Mouse (Mus musculus): ENCODE measurements around the gene Vmn2r93. TPM values are rescaled to one million over a fixed set of nuclear protein-coding genes. Genes with fewer than 3 reads are reported as not detected.

Vmn2r93 gene
- polyA plus RNA-seq (2012; rRNA removed) (not detected in 2 replicates), polyA plus RNA-seq (2014; fragmentation: Nextera tagmentation; extraction: Ambion mirVana) (not detected in 2 replicates)

DNA sequence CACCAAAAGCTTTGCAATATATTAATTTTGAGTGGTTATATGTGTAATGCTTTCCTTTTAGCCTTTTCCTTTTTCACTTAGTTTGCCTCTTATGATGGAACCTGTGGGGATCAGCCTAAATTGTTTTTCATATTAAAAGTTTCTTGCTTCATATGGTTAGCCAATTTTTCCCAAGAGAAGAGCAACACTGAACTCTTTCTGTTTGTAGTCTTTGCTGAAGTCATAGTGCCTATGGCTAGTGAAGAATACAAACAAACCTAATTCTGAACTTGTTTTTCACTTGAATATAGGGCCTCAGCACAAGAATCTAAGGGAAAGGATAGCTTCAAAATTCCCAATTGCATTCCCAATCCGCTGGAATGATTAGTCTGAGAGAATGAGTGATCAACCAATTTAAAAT lies at the start of gene Vmn2r93:
Gene Vmn2r93, plus strand, starts transcription at position 301 of the 400 bp plus-strand sequence.
- no peak within 1 kb of the TSS for H3K27ac ChIP-seq (replicated peaks; ENCODE audit: low read depth, low read length)
- no peak within 1 kb of the TSS for H3K4me3 ChIP-seq (replicated peaks; ENCODE audit: low read length)
- ATAC-seq (ENCODE audit: low FRiP score, low read depth) (no peak), DNase-seq (ENCODE audit: low spot score) (no peak)
- no peak within 1 kb of the TSS for H3K9ac ChIP-seq (ENCODE audit: low read depth, low read length, severe bottlenecking)
- H3K36me3 ChIP-seq (ENCODE audit: control insufficient read depth, insufficient read depth, low read length) = no peaks in the 10 kb centered on the region
- WGBS = 31% methylated on average over 1 of the region's 1 CpGs
- no peaks in the 10 kb centered on the region for H3K4me1 ChIP-seq (ENCODE audit: control insufficient read depth, insufficient read depth, low read length)
- H3K27me3 ChIP-seq (ENCODE audit: control insufficient read depth, insufficient read depth, low read length) = no peaks in the 10 kb centered on the region
- no peak within 1 kb of the TSS for H3K4me2 ChIP-seq (replicated peaks; ENCODE audit: low read depth, low read length, severe bottlenecking)
- H3K9me3 ChIP-seq (ENCODE audit: control insufficient read depth, low read length) = no peaks in the 10 kb centered on the region
- TF ChIP-seq POLR2A (IDR thresholded peaks at IDR 0.05; ENCODE audit: borderline replicate concordance, extremely low read depth, insufficient read depth, insufficient read length) = no peak

DNA sequence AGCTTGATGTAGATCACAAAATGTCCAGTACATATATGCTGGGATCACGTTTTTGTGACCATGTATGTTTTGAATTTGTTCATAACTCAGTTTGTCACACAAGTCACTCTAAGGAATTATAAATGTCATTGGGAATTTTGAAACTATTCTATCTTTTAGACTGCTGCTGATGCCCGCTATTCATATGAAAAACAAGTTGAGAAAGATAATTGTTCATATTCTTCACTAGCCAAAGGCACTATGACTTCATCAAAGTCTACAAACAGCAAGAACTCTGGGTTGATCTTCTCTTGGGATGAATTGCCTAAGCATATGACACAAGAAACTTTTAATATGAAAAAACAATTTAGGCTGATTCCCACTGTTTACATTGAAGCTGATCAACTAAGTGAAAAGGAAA lies 20.2 kb upstream of the Vmn2r93 start, which contains the start of gene Vmn2r94:
Gene Vmn2r94, minus strand, starts transcription at position 101 of the 400 bp plus-strand sequence.
- H3K9ac ChIP-seq (ENCODE audit: low read depth, low read length, severe bottlenecking) = no peak within 1 kb of the TSS
- H3K4me2 ChIP-seq (replicated peaks; ENCODE audit: low read depth, low read length, severe bottlenecking) = no peak within 1 kb of the TSS
- no peaks in the 10 kb centered on the region for H3K9me3 ChIP-seq (ENCODE audit: control insufficient read depth, low read length)
- no peak within 1 kb of the TSS for H3K4me3 ChIP-seq (replicated peaks; ENCODE audit: low read length)
- no peaks in the 10 kb centered on the region for H3K4me1 ChIP-seq (ENCODE audit: control insufficient read depth, insufficient read depth, low read length)
- no peak for TF ChIP-seq POLR2A (IDR thresholded peaks at IDR 0.05; ENCODE audit: borderline replicate concordance, extremely low read depth, insufficient read depth, insufficient read length)
- no peaks in the 10 kb centered on the region for H3K27me3 ChIP-seq (ENCODE audit: control insufficient read depth, insufficient read depth, low read length)
- DNase-seq (ENCODE audit: low spot score) (no peak), ATAC-seq (ENCODE audit: low FRiP score, low read depth) (no peak)
- H3K36me3 ChIP-seq (ENCODE audit: control insufficient read depth, insufficient read depth, low read length) = no peaks in the 10 kb centered on the region
- H3K27ac ChIP-seq (replicated peaks; ENCODE audit: low read depth, low read length) = no peak within 1 kb of the TSS
- 63% methylated on average over 2 of the region's 2 CpGs for WGBS

DNA sequence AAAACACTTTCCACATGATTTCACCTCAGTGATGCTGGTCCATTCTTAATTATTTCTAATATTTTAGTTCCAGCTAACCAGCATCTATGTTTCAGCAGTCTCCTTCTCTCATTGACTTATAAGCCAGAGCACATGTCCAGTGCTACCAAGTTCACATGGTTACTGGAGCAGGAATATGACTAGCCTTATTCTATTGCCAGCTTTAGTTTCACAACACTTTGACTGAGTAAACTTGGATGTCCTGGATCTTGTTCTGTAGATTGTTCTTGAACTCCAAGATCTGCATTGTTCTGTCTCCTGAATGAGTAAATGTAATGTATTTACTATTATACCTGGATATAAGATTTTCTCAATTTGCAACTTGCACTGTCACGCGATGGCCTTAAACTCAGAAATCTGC lies 25.1 kb downstream of the Vmn2r93 start:
- no peak overlapping the region for H3K4me3 ChIP-seq (replicated peaks; ENCODE audit: low read length)
- 94% methylated on average over 2 of the region's 2 CpGs for WGBS
- H3K4me1 ChIP-seq (ENCODE audit: control insufficient read depth, insufficient read depth, low read length) = no peaks in the 10 kb centered on the region
- no peak for ATAC-seq (ENCODE audit: low FRiP score, low read depth)
- no peak overlapping the region for H3K27ac ChIP-seq (replicated peaks; ENCODE audit: low read depth, low read length)
- TF ChIP-seq POLR2A (IDR thresholded peaks at IDR 0.05; ENCODE audit: borderline replicate concordance, extremely low read depth, insufficient read depth, insufficient read length) = no peak
- DNase-seq (ENCODE audit: low spot score) = no peak
- no peaks in the 10 kb centered on the region for H3K27me3 ChIP-seq (ENCODE audit: control insufficient read depth, insufficient read depth, low read length)
- no peaks in the 10 kb centered on the region; the same call in 1 of the 2 replicates for H3K9me3 ChIP-seq (ENCODE audit: control insufficient read depth, low read length)
- no peak overlapping the region for H3K9ac ChIP-seq (ENCODE audit: low read depth, low read length, severe bottlenecking)
- H3K36me3 ChIP-seq (ENCODE audit: control insufficient read depth, insufficient read depth, low read length) = no peaks in the 10 kb centered on the region
- no peak overlapping the region for H3K4me2 ChIP-seq (replicated peaks; ENCODE audit: low read depth, low read length, severe bottlenecking)

- ATAC-seq (ENCODE audit: low FRiP score, low read depth) (no peak), DNase-seq (ENCODE audit: low spot score) (no peak)
- Histone ChIP-seq H3K4me2 (replicated peaks; ENCODE audit: low read depth, low read length, severe bottlenecking) (no peak overlapping the region), H3K4me3 (replicated peaks; ENCODE audit: low read length) (no peak overlapping the region), H3K27me3 (ENCODE audit: control insufficient read depth, insufficient read depth, low read length) (no peaks in the 10 kb centered on the region), H3K9ac (ENCODE audit: low read depth, low read length, severe bottlenecking) (no peak overlapping the region), H3K36me3 (ENCODE audit: control insufficient read depth, insufficient read depth, low read length) (no peaks in the 10 kb centered on the region), H3K9me3 (ENCODE audit: control insufficient read depth, low read length) (no peaks in the 10 kb centered on the region), H3K27ac (replicated peaks; ENCODE audit: low read depth, low read length) (no peak overlapping the region), H3K4me1 (ENCODE audit: control insufficient read depth, insufficient read depth, low read length) (no peaks in the 10 kb centered on the region)
- no peak for TF ChIP-seq POLR2A (IDR thresholded peaks at IDR 0.05; ENCODE audit: borderline replicate concordance, extremely low read depth, insufficient read depth, insufficient read length)
- WGBS = 67% methylated on average over 1 of the region's 1 CpGs
Observed at GRCm38 (mm10) chr17:18360007-18360406, 62.1 kb downstream of the Vmn2r93 start.

DNA sequence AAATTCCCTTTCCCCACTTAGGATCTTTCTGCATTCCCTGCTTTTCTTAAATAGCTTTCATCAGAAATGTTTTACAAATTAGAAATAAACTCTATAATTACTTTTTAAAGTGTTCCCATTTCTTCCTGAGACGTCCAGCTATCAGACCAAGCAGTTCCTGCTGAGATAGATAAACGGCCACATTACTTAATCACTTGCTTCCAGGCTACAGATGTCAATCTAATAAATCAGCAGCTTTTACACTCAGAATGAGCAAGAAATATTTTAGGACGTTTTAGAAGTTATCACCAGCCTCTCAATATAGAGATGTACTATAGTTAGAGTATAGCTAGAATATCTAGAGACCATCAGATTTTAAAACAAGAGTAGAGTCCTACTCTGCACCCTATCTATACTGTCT lies 62.7 kb downstream of the Vmn2r93 start:
- Histone ChIP-seq H3K27me3 (ENCODE audit: control insufficient read depth, insufficient read depth, low read length) (no peaks in the 10 kb centered on the region), H3K4me2 (replicated peaks; ENCODE audit: low read depth, low read length, severe bottlenecking) (no peak overlapping the region), H3K9me3 (ENCODE audit: control insufficient read depth, low read length) (no peaks in the 10 kb centered on the region), H3K27ac (replicated peaks; ENCODE audit: low read depth, low read length) (no peak overlapping the region), H3K9ac (ENCODE audit: low read depth, low read length, severe bottlenecking) (no peak overlapping the region), H3K4me3 (replicated peaks; ENCODE audit: low read length) (no peak overlapping the region), H3K36me3 (ENCODE audit: control insufficient read depth, insufficient read depth, low read length) (no peaks in the 10 kb centered on the region), H3K4me1 (ENCODE audit: control insufficient read depth, insufficient read depth, low read length) (no peaks in the 10 kb centered on the region)
- WGBS = 45% methylated on average over 3 of the region's 3 CpGs
- no peak for TF ChIP-seq POLR2A (IDR thresholded peaks at IDR 0.05; ENCODE audit: borderline replicate concordance, extremely low read depth, insufficient read depth, insufficient read length)
- no peak for ATAC-seq (ENCODE audit: low FRiP score, low read depth)
- no peak for DNase-seq (ENCODE audit: low spot score)

Other genes starting within 250 kb of the Vmn2r93 start
- gene Vmn2r124, start 248.7 kb upstream of the Vmn2r93 start, polyA plus RNA-seq (2012; rRNA removed) = not detected in 2 replicates
- not detected in 2 replicates for gene Vmn2r124, start 248.7 kb upstream of the Vmn2r93 start, polyA plus RNA-seq (2014; fragmentation: Nextera tagmentation; extraction: Ambion mirVana)
- gene Vmn2r91, start 213.1 kb upstream of the Vmn2r93 start, polyA plus RNA-seq (2012; rRNA removed) = not detected in 2 replicates
- not detected in 2 replicates for gene Vmn2r91, start 213.1 kb upstream of the Vmn2r93 start, polyA plus RNA-seq (2014; fragmentation: Nextera tagmentation; extraction: Ambion mirVana)
- not detected in 2 replicates for gene Vmn2r92, start 146.2 kb upstream of the Vmn2r93 start, polyA plus RNA-seq (2012; rRNA removed)
- gene Vmn2r92, start 146.2 kb upstream of the Vmn2r93 start, polyA plus RNA-seq (2014; fragmentation: Nextera tagmentation; extraction: Ambion mirVana) = not detected in 2 replicates
- not detected in 2 replicates for gene Vmn2r94, start 20.3 kb upstream of the Vmn2r93 start, polyA plus RNA-seq (2012; rRNA removed)
- gene Vmn2r94, start 20.3 kb upstream of the Vmn2r93 start, polyA plus RNA-seq (2014; fragmentation: Nextera tagmentation; extraction: Ambion mirVana) = not detected in 2 replicates
- not detected in 2 replicates for gene Vmn2r95, start 126.0 kb downstream of the Vmn2r93 start, polyA plus RNA-seq (2012; rRNA removed)
- gene Vmn2r95, start 126.0 kb downstream of the Vmn2r93 start, polyA plus RNA-seq (2014; fragmentation: Nextera tagmentation; extraction: Ambion mirVana) = not detected in 2 replicates

Measured in limb, embryonic 14.5 days (tissue).